Comparison of ENCODE assay signal across 31 mouse cellular contexts in genomic region chr3:121634963-121635362, GRCm38 (mm10). TPM values are rescaled to one million over a fixed set of nuclear protein-coding genes. Genes with fewer than 3 reads are reported as not detected.
A peak's percentile ranks its signal among the peaks of the same experiment; 100 is the strongest.
DNase-seq lines count a peak whose midpoint lies in the region; ATAC-seq and TF ChIP-seq lines count a peak whose summit lies in the region.
"Had no signal": no experiment of that assay in that cellular context is flagged by ENCODE, and none has a peak within 500 bp of the region (broad histone marks: within the 10 kb centered on the region; RNA-seq: fewer than 3 reads in every experiment).

No protein-coding gene starts in this region.

- DNase-seq in gastrocnemius, adult 2 months, result no peak
- DNase-seq in gastrocnemius, postnatal 10 days, result no peak
- peak; percentile 87 for DNase-seq in kidney, adult 9 months
- DNase-seq in kidney, adult 18-20 months, result no peak
- DNase-seq in Patski (ENCODE audit: low read depth, low spot score), result peak; percentile 99
- no peak for DNase-seq in kidney, postnatal 0 days (ENCODE audit: low spot score)
- no peak for DNase-seq in thymus, postnatal 0 days (ENCODE audit: low spot score)
- DNase-seq in spleen, postnatal 4 days (ENCODE audit: low spot score in 2 of 2), result no peak
- DNase-seq: embryo, embryonic 11 days had no signal

- no peak for TF ChIP-seq CTCF in gastrocnemius, adult 2 months (IDR thresholded peaks at IDR 0.05)
- TF ChIP-seq CTCF in Patski (IDR thresholded peaks at IDR 0.05), result no peak
- no peak for TF ChIP-seq CTCF in kidney, postnatal 0 days (IDR thresholded peaks at IDR 0.05; ENCODE audit: low read depth)

- no peaks in the 10 kb centered on the region for H3K9me3 ChIP-seq in kidney, postnatal 0 days (replicated peaks; ENCODE audit: low read length)
- H3K9me3 ChIP-seq: embryonic facial prominence, embryonic 13.5 days; heart, embryonic 13.5 days; hindbrain, embryonic 12.5 days; limb, embryonic 15.5 days; liver, embryonic 15.5 days; midbrain, embryonic 13.5 days had no signal

- intact Hi-C loops in gastrocnemius, adult 2 months (cut with DNase I), result loop anchor here (10.0 kb wide), 1 partner anchor 90 kb away; the partner anchor contains the start of gene F3

- no peak overlapping the region for H3K9ac ChIP-seq in kidney, postnatal 0 days (ENCODE audit: low read depth, low read length)
- H3K9ac ChIP-seq: embryonic facial prominence, embryonic 13.5 days; heart, embryonic 13.5 days; hindbrain, embryonic 12.5 days; limb, embryonic 15.5 days; liver, embryonic 15.5 days; midbrain, embryonic 13.5 days had no signal

- POLR2A ChIA-PET in Patski (lab: Charles Lee), result interaction anchor here (1.1 to 2.2 kb wide), 3 partner anchors 44 to 101 kb away, joined by 3 to 10 read pairs (median 6); partner anchors contain the start of gene F3

- H3K27ac ChIP-seq in gastrocnemius, adult 2 months, result peak overlapping the region; percentile 74
- H3K27ac ChIP-seq in kidney, postnatal 0 days, result peak overlapping the region; percentile 74
- H3K27ac ChIP-seq: embryonic facial prominence, embryonic 13.5 days; heart, embryonic 13.5 days; hindbrain, embryonic 12.5 days; limb, embryonic 15.5 days; liver, embryonic 15.5 days; midbrain, embryonic 13.5 days had no signal

- no peaks in the 10 kb centered on the region for H3K36me3 ChIP-seq in kidney, postnatal 0 days (ENCODE audit: insufficient read depth, low read length)
- H3K36me3 ChIP-seq: embryonic facial prominence, embryonic 13.5 days; heart, embryonic 13.5 days; hindbrain, embryonic 12.5 days; limb, embryonic 15.5 days; liver, embryonic 15.5 days; midbrain, embryonic 13.5 days had no signal

- in situ Hi-C loops in Patski (cut with MboI; ENCODE audit: low pct_unique_long_range_greater_than_20kb), result loop anchor here (5.0 kb wide), 1 partner anchor 88 kb away; no protein-coding TSS in a partner anchor

- peaks cover 5% of the 10 kb centered on the region; the same call in 1 of the 2 replicates for H3K4me1 ChIP-seq in kidney, postnatal 0 days (replicated peaks; ENCODE audit: insufficient read depth, low read length)
- H3K4me1 ChIP-seq: hindbrain, embryonic 12.5 days; liver, embryonic 15.5 days; midbrain, embryonic 13.5 days had no signal

- H3K4me2 ChIP-seq in kidney, postnatal 0 days (ENCODE audit: low read length), result no peak overlapping the region
- H3K4me2 ChIP-seq: embryonic facial prominence, embryonic 13.5 days; heart, embryonic 13.5 days; hindbrain, embryonic 12.5 days; limb, embryonic 15.5 days; liver, embryonic 15.5 days; midbrain, embryonic 13.5 days had no signal

- 52% methylated on average over 3 of the region's 3 CpGs for WGBS in kidney, postnatal 0 days

- no peak overlapping the region for H3K4me3 ChIP-seq in gastrocnemius, adult 2 months
- no peak overlapping the region for H3K4me3 ChIP-seq in kidney, postnatal 0 days (replicated peaks; ENCODE audit: low read depth, low read length)
- H3K4me3 ChIP-seq: embryonic facial prominence, embryonic 13.5 days; heart, embryonic 13.5 days; hindbrain, embryonic 12.5 days; limb, embryonic 15.5 days; liver, embryonic 15.5 days; megakaryocyte, embryonic 14.5 days; midbrain, embryonic 13.5 days had no signal

- ATAC-seq in Patski, result peak; percentile 82
- peak; percentile 79; the same call in 1 of the 2 replicates for ATAC-seq in kidney, postnatal 0 days (replicated peaks; ENCODE audit: low FRiP score, low read depth)
- ATAC-seq: forebrain, embryonic 14.5 days; midbrain, embryonic 13.5 days had no signal

- CTCF ChIA-PET in Patski (lab: Charles Lee), result interaction anchor here (0.6 to 3.8 kb wide), 21 partner anchors 9 to 104 kb away, joined by 3 to 33 read pairs (median 7); partner anchors contain the start of gene F3

- no peaks in the 10 kb centered on the region for H3K27me3 ChIP-seq in Patski
- H3K27me3 ChIP-seq in kidney, postnatal 0 days (ENCODE audit: insufficient read depth, low read length), result no peaks in the 10 kb centered on the region
- H3K27me3 ChIP-seq: embryonic facial prominence, embryonic 13.5 days; hindbrain, embryonic 12.5 days; limb, embryonic 15.5 days; liver, embryonic 15.5 days; midbrain, embryonic 13.5 days had no signal

RNA-seq across cellular contexts. Expression of gene 4930432M17Rik, which starts 35.6 kb away (rescaled TPM):
- total RNA-seq in gastrocnemius, adult 2 months (2021), result not detected
- total RNA-seq in gastrocnemius, postnatal 10 days (2021), result not detected
- not detected for polyA plus RNA-seq in Patski (2021)
- not detected in 2 replicates for polyA plus RNA-seq in kidney, postnatal 0 days (2015; fragmentation: Nextera tagmentation; extraction: Ambion mirVana)
- polyA plus RNA-seq in thymus, postnatal 0 days (2015; fragmentation: Nextera tagmentation; extraction: Ambion mirVana), result not detected in 2 replicates
- total RNA-seq: adrenal gland, postnatal 10 days; gastrocnemius, adult 8-10 months; granulocyte monocyte progenitor cell, adult 5-6 weeks; heart, postnatal 14 days; layer of hippocampus, postnatal 10 days; left cerebral cortex, adult 8-10 months; left cerebral cortex, postnatal 4 days; MEL; monocyte, adult 5-6 weeks; neutrophil, adult 5-6 weeks had no signal
- polyA plus RNA-seq: embryonic facial prominence, embryonic 13.5 days; forebrain, embryonic 14.5 days; frontal cortex, adult 2 months; heart, embryonic 13.5 days; hindbrain, embryonic 12.5 days; large intestine, adult 2 months; limb, embryonic 15.5 days; liver, embryonic 15.5 days; midbrain, embryonic 13.5 days; small intestine, adult 2 months; urinary bladder, adult 2 months had no signal

Comparison
In these comparisons a context has a peak if more than half of its experiments do, and no peak if none do; other contexts are left out.
1. DNase-seq: peak in kidney, adult 9 months (single experiment) and Patski (single experiment); none in gastrocnemius, adult 2 months (single experiment), gastrocnemius, postnatal 10 days (single experiment), kidney, adult 18-20 months (single experiment), kidney, postnatal 0 days (single experiment), thymus, postnatal 0 days (single experiment) and spleen, postnatal 4 days (0 of 2).